In genomic region chr3:132023342-132023741, GRCm38 (mm10) we compare ENCODE assay signal across 21 mouse cellular contexts.
DNase-seq lines count a peak whose midpoint lies in the region; ATAC-seq lines count a peak whose summit lies in the region.
"Had no signal": no experiment of that assay in that cellular context is flagged by ENCODE, and none has a peak within 500 bp of the region (broad histone marks: within the 10 kb centered on the region; RNA-seq: fewer than 3 reads in every experiment).

No protein-coding gene starts in this region.

- DNase-seq in embryonic facial prominence, embryonic 10.5 days (ENCODE audit: low spot score), result no peak
- no peak for DNase-seq in intestine, embryonic 14.5 days (ENCODE audit: low spot score)
- DNase-seq in lung, adult 18-20 months, result no peak
- DNase-seq in NIH3T3 (ENCODE audit: low read depth), result peak; percentile 12
- no peak for DNase-seq in cerebellum, postnatal 4 days (ENCODE audit: low spot score in 2 of 2)
- DNase-seq: adrenal gland, postnatal 14 days; B cell, adult 2 months; cerebellum, adult 18-20 months; cerebellum, adult 9-11 months; cerebellum, postnatal 36 days; gastrocnemius, postnatal 10 days; heart, adult 2 months; heart, postnatal 36 days had no signal

- no peak overlapping the region for H3K4me3 ChIP-seq in embryonic facial prominence, embryonic 13.5 days
- H3K4me3 ChIP-seq in embryonic facial prominence, embryonic 10.5 days, result no peak overlapping the region
- no peak overlapping the region for H3K4me3 ChIP-seq in intestine, embryonic 14.5 days (ENCODE audit: low read depth, low read length)
- H3K4me3 ChIP-seq in intestine, embryonic 16.5 days (ENCODE audit: low read length), result no peak overlapping the region
- H3K4me3 ChIP-seq in lung, embryonic 16.5 days (ENCODE audit: low read length), result no peak overlapping the region
- H3K4me3 ChIP-seq: forebrain, embryonic 15.5 days; heart, adult 2 months; heart, embryonic 13.5 days; hindbrain, embryonic 15.5 days had no signal

- H3K9me3 ChIP-seq in embryonic facial prominence, embryonic 13.5 days, result no peaks in the 10 kb centered on the region
- H3K9me3 ChIP-seq in embryonic facial prominence, embryonic 10.5 days, result no peaks in the 10 kb centered on the region
- no peaks in the 10 kb centered on the region for H3K9me3 ChIP-seq in intestine, embryonic 14.5 days (ENCODE audit: control insufficient read depth, low read length)
- H3K9me3 ChIP-seq in intestine, embryonic 16.5 days (ENCODE audit: control insufficient read depth, low read length), result no peaks in the 10 kb centered on the region
- H3K9me3 ChIP-seq in lung, embryonic 16.5 days (ENCODE audit: control insufficient read depth, low read length), result no peaks in the 10 kb centered on the region
- H3K9me3 ChIP-seq: forebrain, embryonic 15.5 days; heart, embryonic 13.5 days; hindbrain, embryonic 15.5 days had no signal

- ATAC-seq in embryonic facial prominence, embryonic 13.5 days (ENCODE audit: insufficient number of reproducible peaks, insufficient read depth, low FRiP score, low TSS enrichment, low read depth), result no peak
- no peak for ATAC-seq in intestine, embryonic 14.5 days (replicated peaks; ENCODE audit: low FRiP score, low TSS enrichment, low read depth)
- ATAC-seq in intestine, embryonic 16.5 days, result no peak
- peak; percentile 74 for ATAC-seq in lung, embryonic 16.5 days (ENCODE audit: low read depth)
- ATAC-seq: CD4-positive, CD25-positive, alpha-beta regulatory T cell, adult 4 months; forebrain, embryonic 15.5 days had no signal

- H3K9ac ChIP-seq in embryonic facial prominence, embryonic 13.5 days, result no peak overlapping the region
- no peak overlapping the region for H3K9ac ChIP-seq in intestine, embryonic 14.5 days (ENCODE audit: low read length)
- no peak overlapping the region for H3K9ac ChIP-seq in intestine, embryonic 16.5 days (ENCODE audit: low read depth, low read length)
- H3K9ac ChIP-seq in lung, embryonic 16.5 days (ENCODE audit: low read length), result no peak overlapping the region
- H3K9ac ChIP-seq: forebrain, embryonic 15.5 days; heart, embryonic 13.5 days; hindbrain, embryonic 15.5 days had no signal

- WGBS in embryonic facial prominence, embryonic 13.5 days, result 60% methylated on average over 6 of the region's 6 CpGs
- 85% methylated on average over 6 of the region's 6 CpGs for WGBS in embryonic facial prominence, embryonic 10.5 days
- WGBS in intestine, embryonic 14.5 days, result 55% methylated on average over 6 of the region's 6 CpGs
- WGBS in intestine, embryonic 16.5 days, result 52% methylated on average over 6 of the region's 6 CpGs
- WGBS in lung, embryonic 16.5 days, result 40% methylated on average over 6 of the region's 6 CpGs

- H3K27ac ChIP-seq in embryonic facial prominence, embryonic 13.5 days, result 0 out of 2 replicates have a peak overlapping the region, but pooled peaks have one; percentile 1
- no peak overlapping the region for H3K27ac ChIP-seq in embryonic facial prominence, embryonic 10.5 days (replicated peaks)
- H3K27ac ChIP-seq in intestine, embryonic 14.5 days (ENCODE audit: low read depth), result peak overlapping the region; percentile 48
- no peak overlapping the region for H3K27ac ChIP-seq in intestine, embryonic 16.5 days (ENCODE audit: low read length)
- H3K27ac ChIP-seq in lung, embryonic 16.5 days (ENCODE audit: low read length), result no peak overlapping the region
- H3K27ac ChIP-seq: forebrain, embryonic 15.5 days; heart, adult 2 months; heart, embryonic 13.5 days; hindbrain, embryonic 15.5 days had no signal

- H3K4me1 ChIP-seq in embryonic facial prominence, embryonic 13.5 days, result no peaks in the 10 kb centered on the region
- H3K4me1 ChIP-seq in embryonic facial prominence, embryonic 10.5 days, result peaks cover 10% of the 10 kb centered on the region; the same call in 1 of the 2 replicates
- H3K4me1 ChIP-seq in intestine, embryonic 14.5 days (replicated peaks; ENCODE audit: control insufficient read depth, insufficient read depth, low read length), result peaks cover 13% of the 10 kb centered on the region; the same call in 1 of the 2 replicates
- no peaks in the 10 kb centered on the region for H3K4me1 ChIP-seq in intestine, embryonic 16.5 days (ENCODE audit: control insufficient read depth, insufficient read depth, low read length)
- peaks cover 8% of the 10 kb centered on the region for H3K4me1 ChIP-seq in lung, embryonic 16.5 days (replicated peaks; ENCODE audit: control insufficient read depth, insufficient read depth, low read length)
- H3K4me1 ChIP-seq: hindbrain, embryonic 15.5 days had no signal

- H3K4me2 ChIP-seq in embryonic facial prominence, embryonic 13.5 days, result no peak overlapping the region
- no peak overlapping the region for H3K4me2 ChIP-seq in intestine, embryonic 14.5 days (ENCODE audit: low read length)
- H3K4me2 ChIP-seq in intestine, embryonic 16.5 days (ENCODE audit: low read depth, low read length), result no peak overlapping the region
- H3K4me2 ChIP-seq in lung, embryonic 16.5 days (ENCODE audit: low read depth, low read length), result no peak overlapping the region
- H3K4me2 ChIP-seq: forebrain, embryonic 15.5 days; heart, embryonic 13.5 days; hindbrain, embryonic 15.5 days had no signal

- no peaks in the 10 kb centered on the region for H3K27me3 ChIP-seq in embryonic facial prominence, embryonic 13.5 days
- H3K27me3 ChIP-seq in embryonic facial prominence, embryonic 10.5 days (replicated peaks; ENCODE audit: low read depth, poor library complexity, severe bottlenecking), result no peaks in the 10 kb centered on the region
- H3K27me3 ChIP-seq in intestine, embryonic 14.5 days (replicated peaks; ENCODE audit: control insufficient read depth, insufficient read depth, low read length), result no peaks in the 10 kb centered on the region
- H3K27me3 ChIP-seq in intestine, embryonic 16.5 days (replicated peaks; ENCODE audit: control insufficient read depth, insufficient read depth, low read length), result no peaks in the 10 kb centered on the region
- H3K27me3 ChIP-seq in lung, embryonic 16.5 days (ENCODE audit: control insufficient read depth, insufficient read depth, low read depth, low read length), result no peaks in the 10 kb centered on the region
- H3K27me3 ChIP-seq: forebrain, embryonic 15.5 days; heart, embryonic 13.5 days; hindbrain, embryonic 15.5 days had no signal

- H3K36me3 ChIP-seq in embryonic facial prominence, embryonic 13.5 days, result no peaks in the 10 kb centered on the region
- H3K36me3 ChIP-seq in embryonic facial prominence, embryonic 10.5 days (replicated peaks), result no peaks in the 10 kb centered on the region
- H3K36me3 ChIP-seq in intestine, embryonic 14.5 days (ENCODE audit: control insufficient read depth, insufficient read depth, low read length), result no peaks in the 10 kb centered on the region
- H3K36me3 ChIP-seq in intestine, embryonic 16.5 days (ENCODE audit: control insufficient read depth, insufficient read depth, low read length), result no peaks in the 10 kb centered on the region
- H3K36me3 ChIP-seq in lung, embryonic 16.5 days (ENCODE audit: control insufficient read depth, insufficient read depth, low read length), result no peaks in the 10 kb centered on the region
- H3K36me3 ChIP-seq: forebrain, embryonic 15.5 days; G1E; heart, embryonic 13.5 days; hindbrain, embryonic 15.5 days had no signal

Comparison
In these comparisons a context has a peak if more than half of its experiments do, and no peak if none do; other contexts are left out.
1. H3K27ac ChIP-seq: peak in embryonic facial prominence, embryonic 13.5 days (single experiment) and intestine, embryonic 14.5 days (single experiment); none in embryonic facial prominence, embryonic 10.5 days (single experiment), intestine, embryonic 16.5 days (single experiment) and lung, embryonic 16.5 days (single experiment).